ENCODE assay signal across 8 mouse cellular contexts in genomic region chr5:100526164-100526563, GRCm38 (mm10). TPM values are rescaled to one million over a fixed set of nuclear protein-coding genes. Genes with fewer than 3 reads are reported as not detected.
A peak's percentile ranks its signal among the peaks of the same experiment; 100 is the strongest.
DNase-seq lines count a peak whose midpoint lies in the region; ATAC-seq lines count a peak whose summit lies in the region.

No protein-coding gene starts in this region.

- no peaks in the 10 kb centered on the region for H3K27me3 ChIP-seq in kidney, embryonic 16.5 days (ENCODE audit: insufficient read depth, low read length)
- H3K27me3 ChIP-seq in midbrain, embryonic 15.5 days (replicated peaks) = no peaks in the 10 kb centered on the region

- peak; percentile 24 for DNase-seq in kidney, postnatal 14 days
- peak; percentile 65 for DNase-seq in c-Kit-positive CD71-negative TER-119-negative erythroid progenitor cells, embryonic 14.5 days (ENCODE audit: low read depth)
- peak; percentile 34 to 51 for DNase-seq in left cerebral cortex, postnatal 25 days (ENCODE audit: low spot score in 2 of 2)
- no peak for DNase-seq in adipocyte (ENCODE audit: low spot score)
- DNase-seq in cerebellum, adult 18-20 months = no peak

- peaks cover 35% of the 10 kb centered on the region for H3K36me3 ChIP-seq in kidney, embryonic 16.5 days (ENCODE audit: insufficient read depth, low read length)
- H3K36me3 ChIP-seq in midbrain, embryonic 15.5 days (replicated peaks) = peaks cover 20% of the 10 kb centered on the region

- H3K4me1 ChIP-seq in kidney, embryonic 16.5 days (ENCODE audit: insufficient read depth, low read length) = no peaks in the 10 kb centered on the region
- no peaks in the 10 kb centered on the region for H3K4me1 ChIP-seq in midbrain, embryonic 15.5 days

- no peak overlapping the region for H3K4me3 ChIP-seq in kidney, embryonic 16.5 days (ENCODE audit: low read length)
- H3K4me3 ChIP-seq in midbrain, embryonic 15.5 days = no peak overlapping the region

- intact Hi-C loops in left cerebral cortex, postnatal 25 days (cut with DNase I) = no loop called here

- no peak overlapping the region for H3K4me2 ChIP-seq in kidney, embryonic 16.5 days (replicated peaks; ENCODE audit: low read depth, low read length)
- H3K4me2 ChIP-seq in midbrain, embryonic 15.5 days = no peak overlapping the region

- 73% methylated on average over 7 of the region's 7 CpGs for WGBS in kidney, embryonic 16.5 days
- WGBS in midbrain, embryonic 15.5 days = 86% methylated on average over 7 of the region's 7 CpGs

- no peaks in the 10 kb centered on the region for H3K9me3 ChIP-seq in kidney, embryonic 16.5 days (ENCODE audit: low read length)
- H3K9me3 ChIP-seq in midbrain, embryonic 15.5 days = no peaks in the 10 kb centered on the region

- H3K27ac ChIP-seq in kidney, embryonic 16.5 days (ENCODE audit: low read length) = no peak overlapping the region
- H3K27ac ChIP-seq in midbrain, embryonic 15.5 days = no peak overlapping the region

- H3K9ac ChIP-seq in kidney, embryonic 16.5 days (replicated peaks; ENCODE audit: low read length) = no peak overlapping the region
- no peak overlapping the region for H3K9ac ChIP-seq in midbrain, embryonic 15.5 days

- no peak for ATAC-seq in kidney, embryonic 16.5 days (ENCODE audit: low FRiP score, low TSS enrichment)
- ATAC-seq in monocyte, adult 5-6 weeks (replicated peaks; ENCODE audit: insufficient number of reproducible peaks, low FRiP score, low TSS enrichment, poor library complexity, severe bottlenecking) = peak; percentile 95
- ATAC-seq in midbrain, embryonic 15.5 days (replicated peaks) = no peak

RNA-seq across cellular contexts. Expression of gene Cops4, which starts 8.1 kb away (rescaled TPM):
- polyA plus RNA-seq in kidney, embryonic 16.5 days (2015; fragmentation: Nextera tagmentation; extraction: Ambion mirVana) = 191 and 193 TPM in 2 replicates
- total RNA-seq in left cerebral cortex, postnatal 25 days (2021) = 10 to 100 TPM; 79.6 to 83.2 TPM
- 71.7 to 79.2 TPM (median 74.8 TPM) in 3 replicates for total RNA-seq in monocyte, adult 5-6 weeks (2017)
- 170 and 172 TPM in 2 replicates for polyA plus RNA-seq in midbrain, embryonic 15.5 days (2015; fragmentation: Nextera tagmentation; extraction: Ambion mirVana)

RNA-seq across cellular contexts. Expression of gene Lin54, which starts 25.7 kb away (rescaled TPM):
- 11.2 and 12.1 TPM in 2 replicates for polyA plus RNA-seq in kidney, embryonic 16.5 days (2015; fragmentation: Nextera tagmentation; extraction: Ambion mirVana)
- total RNA-seq in left cerebral cortex, postnatal 25 days (2021) = 10 to 100 TPM; 16.2 to 23.6 TPM
- 29.8 to 43.7 TPM (median 33.5 TPM) in 3 replicates for total RNA-seq in monocyte, adult 5-6 weeks (2017)
- polyA plus RNA-seq in midbrain, embryonic 15.5 days (2015; fragmentation: Nextera tagmentation; extraction: Ambion mirVana) = 7.1 and 8.2 TPM in 2 replicates

RNA-seq across cellular contexts. Expression of gene Plac8, which starts 45.9 kb away (rescaled TPM):
- polyA plus RNA-seq in kidney, embryonic 16.5 days (2015; fragmentation: Nextera tagmentation; extraction: Ambion mirVana) = 87.7 and 91.5 TPM in 2 replicates
- not detected for total RNA-seq in left cerebral cortex, postnatal 25 days (2021)
- total RNA-seq in monocyte, adult 5-6 weeks (2017) = 887 to 1,580 TPM (median 1,277 TPM) in 3 replicates
- 0.49 and 0.71 TPM in 2 replicates for polyA plus RNA-seq in midbrain, embryonic 15.5 days (2015; fragmentation: Nextera tagmentation; extraction: Ambion mirVana)

Comparison
In these comparisons a context has a peak if more than half of its experiments do, and no peak if none do; other contexts are left out.
1. DNase-seq: peak in kidney, postnatal 14 days (single experiment), c-Kit-positive CD71-negative TER-119-negative erythroid progenitor cells, embryonic 14.5 days (single experiment) and left cerebral cortex, postnatal 25 days (2 of 2); none in adipocyte (single experiment) and cerebellum, adult 18-20 months (0 of 2).
2. RNA of gene Plac8, which starts 45.9 kb away (total RNA-seq): 887 to 1,580 TPM in monocyte, adult 5-6 weeks; not detected in left cerebral cortex, postnatal 25 days; every median in the first group is over 100 times any median in the second.